Mouse (Mus musculus) lung, embryonic 14.5 days (tissue): Measurements from ENCODE around the gene Htra3. TPM values are rescaled to one million over a fixed set of nuclear protein-coding genes. Genes with fewer than 3 reads are reported as not detected.
A peak's percentile ranks its signal among the peaks of the same experiment; 100 is the strongest.

ENCODE experiments used
- ATAC-seq: fragments of 200-750 bp; cut with Nextera tagmentation; 2 replicates; pipeline ENCODE4 v1.8.0; 2017; ENCODE audit warnings: mild to moderate bottlenecking, moderate TSS enrichment, moderate library complexity; ENCODE audit not compliant: insufficient read depth
- DNase-seq: peaks from one replicate; pipeline ENCODE4 v3.0.0-alpha.2; 2015
- H3K27ac ChIP-seq: fragments of 300-500 bp; sonication (generic); 2 replicates; pipeline ENCODE4 v1.5.1; 2014; ENCODE audit warnings: low read depth, mild to moderate bottlenecking, moderate library complexity
- H3K27me3 ChIP-seq: fragments of 300-500 bp; sonication (generic); 2 replicates; pipeline ENCODE4 v1.6.1; 2014; ENCODE audit warnings: low read length, control low read depth; ENCODE audit not compliant: insufficient read depth
- H3K36me3 ChIP-seq: fragments of 300-500 bp; sonication (generic); 2 replicates; pipeline ENCODE4 v1.6.1; 2014; ENCODE audit warnings: control low read depth; ENCODE audit not compliant: insufficient read depth
- H3K4me1 ChIP-seq: fragments of 300-500 bp; sonication (generic); 2 replicates; pipeline ENCODE4 v1.6.1; 2014; ENCODE audit warnings: antibody characterized with exemption, control low read depth; ENCODE audit not compliant: insufficient read depth
- H3K4me2 ChIP-seq: fragments of 300-500 bp; sonication (generic); 2 replicates; pipeline ENCODE4 v1.6.1; 2014; ENCODE audit warnings: mild to moderate bottlenecking
- H3K4me3 ChIP-seq: fragments of 300-500 bp; sonication (generic); 2 replicates; pipeline ENCODE4 v1.5.1; 2014; ENCODE audit warnings: low read depth, low read length
- H3K9ac ChIP-seq: fragments of 300-500 bp; sonication (generic); 2 replicates; pipeline ENCODE4 v1.6.1; 2014
- H3K9me3 ChIP-seq: fragments of 300-500 bp; sonication (generic); 2 replicates; pipeline ENCODE4 v1.6.1; 2016; ENCODE audit warnings: low read depth, low read length, control low read depth
- CTCF ChIP-seq: IDR thresholded peaks from 2 replicates; pipeline ENCODE4 v1.5.1; 2016; ENCODE audit warnings: antibody characterized with exemption, low read depth
- WGBS: fragments of 180-500 bp; shearing (Covaris S2); extraction: QIAGEN DNeasy Blood & Tissue Kit; methylation state at CpG from one replicate; pipeline ENCODE4 v1.1.7; 2014; 5-methylcytosine and 5-hydroxymethylcytosine counted together
- polyA plus RNA-seq: library from polyadenylated mRNA; unstranded; fragments of >200 nt; fragmentation: Nextera tagmentation; extraction: Ambion mirVana; gene quantifications from 2 replicates; pipeline ENCODE4 v1.2.1, GENCODE M21; 2014

The Htra3 gene
- polyA plus RNA-seq, 1 experiment from 2014 or later, result 19.6 TPM

DNA sequence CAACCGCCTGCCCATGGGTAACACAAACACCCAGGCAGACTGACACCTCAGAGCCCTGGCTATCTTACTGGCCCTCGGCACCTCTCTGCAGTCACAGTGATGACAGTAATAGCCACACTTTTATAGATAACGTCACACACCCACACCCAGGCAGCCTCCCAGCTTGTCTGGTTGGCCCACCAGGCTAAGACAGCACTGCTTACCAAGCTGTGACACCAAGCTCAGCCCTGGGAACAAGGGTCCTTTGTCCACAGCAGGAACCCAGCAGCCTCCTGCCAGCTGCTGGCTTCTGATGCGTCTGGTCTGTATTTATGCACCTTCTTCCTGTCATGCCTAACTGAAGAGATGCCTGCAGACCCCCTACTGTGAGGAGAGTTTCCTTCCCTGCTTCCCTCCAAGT lies 58.5 kb downstream of the Htra3 start:
- no peak for DNase-seq
- ATAC-seq, result no peak
- 24% methylated on average over 4 of the region's 4 CpGs for WGBS
- H3K9ac ChIP-seq, result no peak overlapping the region
- TF ChIP-seq CTCF, result no peak
- no peaks in the 10 kb centered on the region for H3K9me3 ChIP-seq
- no peak overlapping the region for H3K4me3 ChIP-seq
- H3K4me1 ChIP-seq, result no peaks in the 10 kb centered on the region
- no peak overlapping the region for H3K27ac ChIP-seq
- no peak overlapping the region for H3K4me2 ChIP-seq
- no peaks in the 10 kb centered on the region for H3K27me3 ChIP-seq
- H3K36me3 ChIP-seq, result no peaks in the 10 kb centered on the region

DNA sequence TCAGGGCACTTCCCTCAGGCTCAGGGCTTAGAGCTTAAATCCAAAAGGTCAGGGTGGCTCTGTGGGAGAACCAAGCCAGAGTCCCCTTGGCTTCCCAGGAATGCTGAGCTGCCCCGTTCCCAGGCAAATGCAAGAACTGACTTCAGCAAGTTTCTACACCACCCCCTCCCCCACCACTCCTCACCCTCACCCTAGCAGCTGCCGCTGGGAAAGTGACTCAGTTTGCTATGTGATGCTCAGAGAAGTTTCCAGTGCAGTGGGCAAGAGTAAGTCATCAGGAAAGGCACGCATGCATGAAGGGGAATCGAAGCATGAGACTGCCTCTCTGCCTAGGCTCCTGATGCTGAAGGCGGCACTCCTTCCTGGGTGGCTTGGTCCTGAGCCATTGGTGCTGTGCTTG lies 62.6 kb downstream of the Htra3 start:
- no peaks in the 10 kb centered on the region for H3K27me3 ChIP-seq
- no peaks in the 10 kb centered on the region for H3K9me3 ChIP-seq
- H3K4me3 ChIP-seq, result no peak overlapping the region
- no peak for ATAC-seq
- H3K4me1 ChIP-seq, result no peaks in the 10 kb centered on the region
- no peak overlapping the region for H3K27ac ChIP-seq
- no peak for TF ChIP-seq CTCF
- WGBS, result 39% methylated on average over 5 of the region's 5 CpGs
- peak; percentile 21 for DNase-seq
- no peak overlapping the region for H3K9ac ChIP-seq
- no peak overlapping the region for H3K4me2 ChIP-seq
- no peaks in the 10 kb centered on the region for H3K36me3 ChIP-seq

DNA sequence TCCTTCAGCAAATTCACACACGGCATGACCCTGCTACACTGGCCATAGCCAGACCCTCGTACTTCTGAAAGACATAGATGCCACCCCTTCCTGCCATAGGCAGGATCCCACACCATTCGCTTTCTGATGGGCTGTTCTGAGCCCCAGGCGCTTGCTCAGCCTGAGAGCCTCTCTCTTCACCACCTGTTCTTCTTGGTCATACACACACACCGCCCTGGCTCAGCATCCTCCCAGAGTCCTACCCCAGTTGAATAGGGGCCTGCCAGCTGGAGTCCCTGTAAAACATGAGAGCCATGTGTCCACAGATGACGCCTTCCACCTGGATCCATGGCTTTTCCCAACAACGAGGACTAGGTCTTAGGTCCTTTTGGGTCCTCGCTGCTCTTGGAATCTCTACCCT lies 66.9 kb downstream of the Htra3 start:
- Histone ChIP-seq H3K27me3 (no peaks in the 10 kb centered on the region), H3K36me3 (no peaks in the 10 kb centered on the region), H3K4me2 (no peak overlapping the region), H3K4me1 (0 out of 2 replicates have a peak, but pooled peaks cover 5% of the 10 kb centered on the region), H3K4me3 (no peak overlapping the region), H3K27ac (no peak overlapping the region), H3K9me3 (no peaks in the 10 kb centered on the region), H3K9ac (no peak overlapping the region)
- DNase-seq, result no peak
- TF ChIP-seq CTCF, result no peak
- WGBS, result 82% methylated on average over 8 of the region's 8 CpGs
- no peak for ATAC-seq

DNA sequence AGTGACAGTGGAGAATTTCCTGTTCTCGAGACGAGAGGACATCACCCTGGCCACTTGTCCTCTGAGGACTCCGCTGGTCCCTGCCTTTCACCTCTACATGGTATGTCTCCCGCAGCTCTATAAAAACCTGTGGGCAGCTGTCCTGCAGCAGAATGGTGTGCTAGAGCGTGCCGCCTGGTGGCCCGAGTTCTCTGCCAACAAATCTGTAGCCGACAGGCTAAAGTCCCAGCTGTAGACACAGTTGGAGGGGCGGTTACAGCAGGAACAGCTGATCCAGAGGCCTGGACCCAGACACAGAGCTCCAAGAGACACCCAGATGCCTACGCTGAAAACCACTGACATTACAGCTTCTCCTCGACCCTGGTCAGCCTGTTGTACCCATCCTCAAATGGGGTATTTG lies 67.7 kb downstream of the Htra3 start:
- no peak overlapping the region for H3K27ac ChIP-seq
- no peak overlapping the region for H3K4me3 ChIP-seq
- H3K4me1 ChIP-seq, result peaks cover 5% of the 10 kb centered on the region; the same call in 1 of the 2 replicates
- peak; percentile 23 for DNase-seq
- TF ChIP-seq CTCF, result no peak
- H3K4me2 ChIP-seq, result no peak overlapping the region
- no peak overlapping the region for H3K9ac ChIP-seq
- H3K9me3 ChIP-seq, result no peaks in the 10 kb centered on the region
- ATAC-seq, result no peak
- 72% methylated on average over 11 of the region's 11 CpGs for WGBS
- H3K27me3 ChIP-seq, result no peaks in the 10 kb centered on the region
- H3K36me3 ChIP-seq, result no peaks in the 10 kb centered on the region

DNA sequence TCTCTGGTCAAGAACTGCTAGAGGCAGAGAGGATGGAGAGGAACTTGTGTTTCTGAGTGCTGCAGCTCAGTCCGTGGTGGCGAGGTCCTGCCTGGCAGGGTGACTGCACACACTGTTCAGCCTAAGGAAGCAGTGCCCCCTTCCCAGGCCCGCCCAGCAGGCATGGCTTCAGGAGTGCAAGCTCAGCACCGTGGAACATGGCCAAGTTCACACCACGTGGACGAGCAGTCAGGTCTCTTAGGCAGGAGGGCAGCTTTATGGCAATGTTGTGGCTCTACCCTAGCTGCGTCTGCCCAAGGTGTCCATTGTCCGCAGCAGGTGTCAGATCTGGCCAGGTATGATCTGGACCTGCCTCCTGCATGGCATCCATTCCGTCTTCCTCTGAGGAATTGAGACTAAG lies 68.4 kb downstream of the Htra3 start:
- Histone ChIP-seq H3K4me3 (no peak overlapping the region), H3K27ac (no peak overlapping the region), H3K27me3 (no peaks in the 10 kb centered on the region), H3K9ac (no peak overlapping the region), H3K4me1 (peaks cover 5% of the 10 kb centered on the region; the same call in 1 of the 2 replicates), H3K36me3 (no peaks in the 10 kb centered on the region), H3K9me3 (no peaks in the 10 kb centered on the region), H3K4me2 (no peak overlapping the region)
- TF ChIP-seq CTCF, result no peak
- DNase-seq (peak; percentile 22), ATAC-seq (no peak)
- WGBS, result 68% methylated on average over 9 of the region's 9 CpGs

DNA sequence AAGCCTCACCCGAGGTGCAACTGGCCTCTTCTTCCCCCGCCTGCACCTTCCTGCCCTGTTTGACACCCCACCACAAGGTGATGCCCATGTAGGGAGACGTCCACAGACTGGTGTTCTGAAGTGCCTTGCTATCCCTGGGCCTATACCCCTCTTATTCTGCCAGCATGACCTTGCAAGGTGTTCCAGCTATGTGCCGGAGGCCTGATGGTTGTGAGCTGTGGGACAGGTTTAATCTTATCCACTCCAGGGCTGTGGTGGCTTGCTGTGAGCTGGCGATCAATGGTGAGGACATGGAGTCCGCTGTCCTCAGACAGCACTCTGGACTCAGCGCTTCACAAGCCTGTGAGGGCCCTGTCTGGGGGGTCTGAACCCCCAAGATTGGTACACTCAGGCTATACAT lies 69.2 kb downstream of the Htra3 start:
- no peak for ATAC-seq
- H3K4me1 ChIP-seq, result peaks cover 5% of the 10 kb centered on the region; the same call in 1 of the 2 replicates
- H3K27me3 ChIP-seq, result no peaks in the 10 kb centered on the region
- H3K4me3 ChIP-seq, result no peak overlapping the region
- TF ChIP-seq CTCF, result no peak
- H3K9me3 ChIP-seq, result no peaks in the 10 kb centered on the region
- H3K27ac ChIP-seq, result no peak overlapping the region
- no peak overlapping the region for H3K4me2 ChIP-seq
- 87% methylated on average over 7 of the region's 7 CpGs for WGBS
- no peak overlapping the region for H3K9ac ChIP-seq
- no peak for DNase-seq
- no peaks in the 10 kb centered on the region for H3K36me3 ChIP-seq

DNA sequence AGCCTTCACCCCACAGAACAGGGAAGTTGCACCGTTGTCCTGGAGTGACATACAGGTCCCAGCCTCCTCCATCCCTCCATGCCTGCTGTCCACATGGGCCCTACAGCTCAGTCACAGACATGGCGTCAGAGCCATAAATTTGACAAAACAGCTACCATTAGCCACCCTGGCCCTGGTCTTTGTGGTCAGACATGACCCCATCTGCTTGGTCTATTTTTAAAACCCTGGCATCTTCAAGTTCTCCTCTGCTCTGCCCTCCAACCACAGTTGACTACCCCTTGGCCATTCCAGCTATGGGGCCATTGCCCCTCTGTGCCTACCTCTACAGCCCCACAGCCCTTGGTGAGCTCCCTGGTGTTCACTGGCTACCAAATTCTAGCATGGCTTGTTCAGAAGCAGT lies 69.6 kb downstream of the Htra3 start:
- DNase-seq, result no peak
- TF ChIP-seq CTCF, result no peak
- H3K9ac ChIP-seq, result no peak overlapping the region
- no peaks in the 10 kb centered on the region for H3K36me3 ChIP-seq
- WGBS, result 66% methylated on average over 2 of the region's 2 CpGs
- ATAC-seq, result no peak
- no peak overlapping the region for H3K27ac ChIP-seq
- peaks cover 5% of the 10 kb centered on the region; the same call in 1 of the 2 replicates for H3K4me1 ChIP-seq
- H3K4me2 ChIP-seq, result no peak overlapping the region
- no peaks in the 10 kb centered on the region for H3K9me3 ChIP-seq
- no peaks in the 10 kb centered on the region for H3K27me3 ChIP-seq
- no peak overlapping the region for H3K4me3 ChIP-seq

DNA sequence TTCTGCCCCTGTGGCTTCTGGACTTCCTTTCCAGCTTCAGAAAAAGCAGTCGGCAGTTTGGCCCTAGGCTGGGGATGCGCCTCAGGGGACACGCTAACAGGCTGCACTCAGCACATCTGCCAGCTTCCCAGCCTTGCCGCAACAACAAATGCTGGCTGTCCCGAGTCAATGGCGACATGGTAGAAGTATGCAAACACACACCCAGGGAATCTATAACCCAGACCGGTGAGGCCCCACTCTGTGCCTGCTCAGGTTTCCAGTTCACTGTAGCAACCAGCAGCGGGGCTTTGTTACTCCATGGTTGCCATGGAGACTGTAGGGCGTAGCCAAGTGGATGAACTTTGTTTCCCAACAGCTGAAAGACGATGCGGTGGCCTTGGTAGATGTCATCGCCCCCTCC lies 70.2 kb downstream of the Htra3 start:
- no peak for TF ChIP-seq CTCF
- no peak overlapping the region for H3K27ac ChIP-seq
- H3K27me3 ChIP-seq, result no peaks in the 10 kb centered on the region
- ATAC-seq, result peak; percentile 61; the same call in 1 of the 2 replicates
- no peaks in the 10 kb centered on the region for H3K9me3 ChIP-seq
- H3K4me2 ChIP-seq, result no peak overlapping the region
- no peak overlapping the region for H3K9ac ChIP-seq
- WGBS, result 25% methylated on average over 12 of the region's 12 CpGs
- H3K4me1 ChIP-seq, result peaks cover 5% of the 10 kb centered on the region; the same call in 1 of the 2 replicates
- peak; percentile 71 for DNase-seq
- no peak overlapping the region for H3K4me3 ChIP-seq
- no peaks in the 10 kb centered on the region for H3K36me3 ChIP-seq
